Mouse (Mus musculus): ENCODE measurements around the gene Nfib. TPM values are rescaled to one million over a fixed set of nuclear protein-coding genes. Genes with fewer than 3 reads are reported as not detected.

The Nfib gene
- polyA plus RNA-seq, 1 experiment = 69.3 TPM

- TF ChIP-seq POLR2A (IDR thresholded peaks at IDR 0.05; ENCODE audit: borderline replicate concordance, extremely low read depth, insufficient read depth, insufficient read length, poor library complexity, severe bottlenecking) (no peak), CTCF (IDR thresholded peaks at IDR 0.05; ENCODE audit: borderline replicate concordance, extremely low read depth, insufficient read depth, insufficient read length) (no peak)
- DNase-seq (ENCODE audit: low read depth) = no peak
These were observed 462 bp upstream of the Nfib start for GRCm38 (mm10) chr4:82706012-82706411.

GRCm38 (mm10) chr4:82704079-82704830 lies 1.3 kb downstream of the Nfib start:
- TF ChIP-seq CTCF (IDR thresholded peaks at IDR 0.05; ENCODE audit: borderline replicate concordance, extremely low read depth, insufficient read depth, insufficient read length) (no peak), POLR2A (IDR thresholded peaks at IDR 0.05; ENCODE audit: borderline replicate concordance, extremely low read depth, insufficient read depth, insufficient read length, poor library complexity, severe bottlenecking) (no peak)
- DNase-seq (ENCODE audit: low read depth) = peak; percentile 80

GRCm38 (mm10) chr4:82702808-82703207 lies 2.7 kb downstream of the Nfib start:
- no peak for TF ChIP-seq POLR2A (IDR thresholded peaks at IDR 0.05; ENCODE audit: borderline replicate concordance, extremely low read depth, insufficient read depth, insufficient read length, poor library complexity, severe bottlenecking)
- no peak for TF ChIP-seq CTCF (IDR thresholded peaks at IDR 0.05; ENCODE audit: borderline replicate concordance, extremely low read depth, insufficient read depth, insufficient read length)
- DNase-seq (ENCODE audit: low read depth) = no peak

GRCm38 (mm10) chr4:82699504-82699903 lies 6.0 kb downstream of the Nfib start:
- TF ChIP-seq CTCF (IDR thresholded peaks at IDR 0.05; ENCODE audit: borderline replicate concordance, extremely low read depth, insufficient read depth, insufficient read length) = no peak
- no peak for TF ChIP-seq POLR2A (IDR thresholded peaks at IDR 0.05; ENCODE audit: borderline replicate concordance, extremely low read depth, insufficient read depth, insufficient read length, poor library complexity, severe bottlenecking)
- peak; percentile 59 for DNase-seq (ENCODE audit: low read depth)

GRCm38 (mm10) chr4:82698616-82699015 lies 6.9 kb downstream of the Nfib start:
- DNase-seq (ENCODE audit: low read depth) = no peak
- TF ChIP-seq POLR2A (IDR thresholded peaks at IDR 0.05; ENCODE audit: borderline replicate concordance, extremely low read depth, insufficient read depth, insufficient read length, poor library complexity, severe bottlenecking) = no peak
- no peak for TF ChIP-seq CTCF (IDR thresholded peaks at IDR 0.05; ENCODE audit: borderline replicate concordance, extremely low read depth, insufficient read depth, insufficient read length)

- TF ChIP-seq CTCF (IDR thresholded peaks at IDR 0.05; ENCODE audit: borderline replicate concordance, extremely low read depth, insufficient read depth, insufficient read length) = no peak
- TF ChIP-seq POLR2A (IDR thresholded peaks at IDR 0.05; ENCODE audit: borderline replicate concordance, extremely low read depth, insufficient read depth, insufficient read length, poor library complexity, severe bottlenecking) = no peak
- DNase-seq (ENCODE audit: low read depth) = no peak
These were observed 8.4 kb downstream of the Nfib start for GRCm38 (mm10) chr4:82697151-82697550.

GRCm38 (mm10) chr4:82695760-82696501 lies 9.6 kb downstream of the Nfib start:
- no peak for TF ChIP-seq CTCF (IDR thresholded peaks at IDR 0.05; ENCODE audit: borderline replicate concordance, extremely low read depth, insufficient read depth, insufficient read length)
- no peak for TF ChIP-seq POLR2A (IDR thresholded peaks at IDR 0.05; ENCODE audit: borderline replicate concordance, extremely low read depth, insufficient read depth, insufficient read length, poor library complexity, severe bottlenecking)
- no peak for DNase-seq (ENCODE audit: low read depth)

- DNase-seq (ENCODE audit: low read depth) = no peak
- TF ChIP-seq POLR2A (IDR thresholded peaks at IDR 0.05; ENCODE audit: borderline replicate concordance, extremely low read depth, insufficient read depth, insufficient read length, poor library complexity, severe bottlenecking) (no peak), CTCF (IDR thresholded peaks at IDR 0.05; ENCODE audit: borderline replicate concordance, extremely low read depth, insufficient read depth, insufficient read length) (no peak)
These were observed 13.6 kb downstream of the Nfib start for GRCm38 (mm10) chr4:82692009-82692326.

- TF ChIP-seq CTCF (IDR thresholded peaks at IDR 0.05; ENCODE audit: borderline replicate concordance, extremely low read depth, insufficient read depth, insufficient read length) (no peak), POLR2A (IDR thresholded peaks at IDR 0.05; ENCODE audit: borderline replicate concordance, extremely low read depth, insufficient read depth, insufficient read length, poor library complexity, severe bottlenecking) (no peak)
- peak; percentile 89 for DNase-seq (ENCODE audit: low read depth)
These were observed 14.2 kb downstream of the Nfib start for GRCm38 (mm10) chr4:82691126-82692008.

- TF ChIP-seq CTCF (IDR thresholded peaks at IDR 0.05; ENCODE audit: borderline replicate concordance, extremely low read depth, insufficient read depth, insufficient read length) = no peak
- TF ChIP-seq POLR2A (IDR thresholded peaks at IDR 0.05; ENCODE audit: borderline replicate concordance, extremely low read depth, insufficient read depth, insufficient read length, poor library complexity, severe bottlenecking) = no peak
These were observed 15.3 kb downstream of the Nfib start for GRCm38 (mm10) chr4:82690267-82690666.

GRCm38 (mm10) chr4:82686037-82686436 lies 19.5 kb downstream of the Nfib start:
- no peak for DNase-seq (ENCODE audit: low read depth)
- TF ChIP-seq CTCF (IDR thresholded peaks at IDR 0.05; ENCODE audit: borderline replicate concordance, extremely low read depth, insufficient read depth, insufficient read length) (no peak), POLR2A (IDR thresholded peaks at IDR 0.05; ENCODE audit: borderline replicate concordance, extremely low read depth, insufficient read depth, insufficient read length, poor library complexity, severe bottlenecking) (no peak)

More at GRCm38 (mm10) chr4:82690267-82690666, 15.3 kb downstream of the Nfib start:
- DNase-seq (ENCODE audit: low read depth) = peak; percentile 98
